Mouse (Mus musculus) midbrain, embryonic 13.5 days (tissue): Measurements from ENCODE around the gene Myrf. TPM values are rescaled to one million over a fixed set of nuclear protein-coding genes. Genes with fewer than 3 reads are reported as not detected.
"Not testable (repeated sequence)": the region's sequence is repeated elsewhere in the genome, so short reads cannot be mapped to it uniquely, and the experiment has no call there.

ENCODE experiments used
- ATAC-seq: fragments of 200-750 bp; cut with Nextera tagmentation; 2 replicates; pipeline ENCODE4 v1.8.0; 2017; ENCODE audit warnings: mild to moderate bottlenecking, moderate TSS enrichment, moderate library complexity
- H3K27ac ChIP-seq: fragments of 300-500 bp; sonication (generic); 2 replicates; pipeline ENCODE4 v1.5.1; 2015; ENCODE audit warnings: inconsistent platforms, mild to moderate bottlenecking, moderate library complexity
- H3K27me3 ChIP-seq: fragments of 300-500 bp; sonication (generic); 2 replicates; pipeline ENCODE4 v1.6.1; 2015; ENCODE audit warnings: mild to moderate bottlenecking, inconsistent platforms
- H3K36me3 ChIP-seq: fragments of 300-500 bp; sonication (generic); 2 replicates; pipeline ENCODE4 v1.6.1; 2015; ENCODE audit warnings: mild to moderate bottlenecking, inconsistent platforms
- H3K4me1 ChIP-seq: fragments of 300-500 bp; sonication (generic); replicated peaks from 2 replicates; pipeline ENCODE4 v1.6.1; 2015; ENCODE audit warnings: inconsistent platforms
- H3K4me2 ChIP-seq: fragments of 300-500 bp; sonication (generic); replicated peaks from 2 replicates; pipeline ENCODE4 v1.6.1; 2015; ENCODE audit warnings: moderate library complexity, mild to moderate bottlenecking, inconsistent platforms
- H3K4me3 ChIP-seq: fragments of 300-500 bp; sonication (generic); replicated peaks from 2 replicates; pipeline ENCODE4 v1.5.1; 2015; ENCODE audit warnings: mild to moderate bottlenecking, inconsistent platforms
- H3K9ac ChIP-seq: fragments of 300-500 bp; sonication (generic); replicated peaks from 2 replicates; pipeline ENCODE4 v1.6.1; 2015; ENCODE audit warnings: mild to moderate bottlenecking, inconsistent platforms
- H3K9me3 ChIP-seq: fragments of 300-500 bp; sonication (generic); 2 replicates; pipeline ENCODE4 v1.6.1; 2016; ENCODE audit warnings: mild to moderate bottlenecking, inconsistent platforms
- WGBS: fragments of 180-500 bp; shearing (Covaris S2); methylation state at CpG from one replicate; pipeline ENCODE4 v1.1.7; 2015; 5-methylcytosine and 5-hydroxymethylcytosine counted together
- microRNA-seq: library from miRNA; unstranded; fragments of <30 nt; microRNA quantifications from one replicate; pipeline ENCODE4, GENCODE M21; 2016
- polyA plus RNA-seq: library from polyadenylated mRNA; unstranded; fragments of >200 nt; fragmentation: Nextera tagmentation; extraction: Ambion mirVana; gene quantifications from 2 replicates; pipeline ENCODE4 v1.2.1, GENCODE M21; 2015

The Myrf gene
- polyA plus RNA-seq, 1 experiment from 2014 or later, result 0.77 TPM

DNA sequence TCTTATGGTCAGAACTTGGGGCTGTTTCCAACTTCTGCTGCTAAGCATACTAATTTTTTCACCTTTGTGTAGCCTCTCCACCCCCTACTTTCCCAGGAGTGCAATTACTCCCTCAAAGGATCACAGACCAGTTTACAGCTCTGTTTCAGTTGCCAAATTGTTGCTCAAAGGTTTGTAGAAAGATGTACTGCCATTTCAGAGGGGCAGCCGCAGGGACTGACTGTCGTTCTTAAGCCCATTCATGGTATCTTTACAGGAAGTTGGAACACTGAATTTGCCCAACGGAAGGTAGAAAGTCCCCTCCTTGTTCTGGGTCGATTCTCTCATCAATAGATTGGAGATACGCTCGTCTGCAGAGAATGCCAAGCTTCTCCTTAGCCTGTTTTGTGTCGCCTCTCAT lies 69.2 kb downstream of the Myrf start:
- no peak overlapping the region for H3K4me2 ChIP-seq
- H3K9ac ChIP-seq, result no peak overlapping the region
- no peak overlapping the region for H3K4me3 ChIP-seq
- H3K27ac ChIP-seq, result no peak overlapping the region
- ATAC-seq, result no peak
- no peaks in the 10 kb centered on the region for H3K4me1 ChIP-seq
- H3K27me3 ChIP-seq, result no peaks in the 10 kb centered on the region
- no peaks in the 10 kb centered on the region for H3K9me3 ChIP-seq
- no peaks in the 10 kb centered on the region for H3K36me3 ChIP-seq
- WGBS, result 90% methylated on average over 7 of the region's 7 CpGs

DNA sequence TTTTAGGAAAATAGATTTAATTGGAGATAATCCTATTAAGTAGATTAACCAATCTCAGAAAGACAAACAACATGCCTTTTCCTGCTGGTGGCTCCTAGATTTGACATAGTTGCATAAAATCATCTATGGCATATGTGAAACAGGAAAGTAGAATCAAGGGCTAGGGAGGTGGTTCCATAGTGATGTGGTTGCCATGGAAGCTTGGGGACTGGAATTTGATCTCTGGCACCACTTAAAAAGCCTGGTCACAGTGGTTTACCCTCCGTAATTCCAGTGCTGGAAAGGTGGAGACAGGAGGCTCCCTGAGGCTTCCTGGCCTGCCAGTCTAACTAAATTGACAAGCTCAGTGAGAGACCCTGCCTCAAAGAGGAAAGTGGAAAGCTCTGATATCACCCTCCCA lies 70.1 kb downstream of the Myrf start:
- Histone ChIP-seq H3K27me3 (no peaks in the 10 kb centered on the region), H3K4me1 (no peaks in the 10 kb centered on the region), H3K9me3 (no peaks in the 10 kb centered on the region), H3K27ac (no peak overlapping the region), H3K4me3 (no peak overlapping the region), H3K36me3 (no peaks in the 10 kb centered on the region), H3K4me2 (no peak overlapping the region), H3K9ac (no peak overlapping the region)
- no peak for ATAC-seq
- 19% methylated on average over 1 of the region's 1 CpGs for WGBS

DNA sequence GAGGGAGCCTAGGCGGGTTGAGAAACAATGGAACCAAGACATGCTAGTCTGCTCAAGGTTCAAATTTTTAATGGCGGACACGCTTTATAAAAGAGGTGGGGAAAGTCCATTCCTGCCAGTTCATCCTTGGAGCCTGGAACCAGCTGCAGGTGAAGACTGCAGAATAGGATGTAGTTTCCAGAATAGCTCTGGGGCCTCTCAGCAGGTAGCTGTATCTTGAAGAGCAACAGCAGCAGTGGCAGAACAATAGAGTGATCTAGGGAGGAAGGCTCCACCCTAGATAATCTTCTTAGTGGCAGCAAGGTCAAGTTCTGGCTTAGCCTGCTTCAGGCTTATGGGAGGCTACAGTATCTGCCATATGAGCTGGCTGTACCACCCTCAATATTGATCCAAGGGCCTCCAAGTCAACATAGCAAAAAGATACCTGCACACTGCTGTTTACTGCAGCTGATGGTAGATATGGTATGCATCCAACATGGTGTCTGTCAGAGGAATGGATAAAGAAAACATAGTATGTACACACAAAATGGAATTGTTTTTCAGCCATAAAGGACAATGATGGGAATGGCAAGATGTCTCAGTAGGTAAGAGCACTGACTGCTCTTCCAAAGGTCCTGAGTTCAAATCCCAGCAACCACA lies 70.7 kb downstream of the Myrf start:
- not testable (repeated sequence) for H3K4me2 ChIP-seq, H3K4me1 ChIP-seq, H3K27ac ChIP-seq, H3K9me3 ChIP-seq, H3K36me3 ChIP-seq, H3K9ac ChIP-seq, H3K27me3 ChIP-seq, H3K4me3 ChIP-seq, ATAC-seq
- 79% methylated on average over 3 of the region's 3 CpGs for WGBS

DNA sequence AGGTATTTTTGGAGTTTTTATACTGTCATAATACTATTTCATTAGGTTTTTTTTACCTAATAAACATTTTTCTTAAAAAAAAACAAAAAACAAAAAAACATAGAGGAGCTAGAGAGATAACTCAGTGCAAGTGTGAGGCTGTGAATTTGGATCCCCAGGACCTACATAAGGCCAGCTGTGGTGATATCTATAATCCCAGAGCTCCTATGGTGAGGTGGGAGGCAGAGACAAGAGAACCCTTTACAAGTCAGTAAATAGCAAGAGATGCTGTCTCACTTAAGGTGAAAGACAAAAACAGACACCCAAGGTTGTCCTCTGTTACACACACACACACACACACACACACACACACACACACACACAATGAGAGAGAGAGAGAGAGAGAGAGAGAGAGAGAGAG lies 71.4 kb downstream of the Myrf start:
- Histone ChIP-seq H3K4me3 (no peak overlapping the region), H3K9me3 (no peaks in the 10 kb centered on the region), H3K27me3 (no peaks in the 10 kb centered on the region), H3K4me2 (no peak overlapping the region), H3K9ac (no peak overlapping the region), H3K4me1 (no peaks in the 10 kb centered on the region), H3K27ac (no peak overlapping the region), H3K36me3 (no peaks in the 10 kb centered on the region)
- no peak for ATAC-seq

DNA sequence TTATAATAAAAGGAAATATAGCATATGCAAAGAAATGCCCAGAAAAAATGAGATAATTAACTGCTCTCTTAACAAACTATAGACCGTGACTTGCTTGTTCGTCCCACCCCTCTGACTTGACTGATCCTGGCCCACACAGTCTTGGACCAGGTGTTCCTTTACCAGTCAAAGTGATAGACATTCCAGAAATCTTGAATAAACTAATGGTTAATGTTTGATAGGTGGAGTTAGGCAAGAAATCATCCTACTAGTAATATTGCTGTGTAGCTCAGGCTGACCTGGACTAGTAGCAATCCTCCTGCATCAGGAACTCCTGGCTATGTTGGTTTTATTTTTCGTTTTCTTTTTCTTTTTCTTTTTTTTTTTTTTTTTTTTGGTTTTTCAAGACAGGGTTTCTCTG lies 72.1 kb downstream of the Myrf start:
- no peak overlapping the region for H3K9ac ChIP-seq
- 86% methylated on average over 3 of the region's 3 CpGs for WGBS
- no peaks in the 10 kb centered on the region for H3K27me3 ChIP-seq
- no peaks in the 10 kb centered on the region for H3K9me3 ChIP-seq
- H3K4me2 ChIP-seq, result no peak overlapping the region
- H3K4me3 ChIP-seq, result no peak overlapping the region
- H3K4me1 ChIP-seq, result no peaks in the 10 kb centered on the region
- no peaks in the 10 kb centered on the region for H3K36me3 ChIP-seq
- H3K27ac ChIP-seq, result no peak overlapping the region
- ATAC-seq, result no peak

DNA sequence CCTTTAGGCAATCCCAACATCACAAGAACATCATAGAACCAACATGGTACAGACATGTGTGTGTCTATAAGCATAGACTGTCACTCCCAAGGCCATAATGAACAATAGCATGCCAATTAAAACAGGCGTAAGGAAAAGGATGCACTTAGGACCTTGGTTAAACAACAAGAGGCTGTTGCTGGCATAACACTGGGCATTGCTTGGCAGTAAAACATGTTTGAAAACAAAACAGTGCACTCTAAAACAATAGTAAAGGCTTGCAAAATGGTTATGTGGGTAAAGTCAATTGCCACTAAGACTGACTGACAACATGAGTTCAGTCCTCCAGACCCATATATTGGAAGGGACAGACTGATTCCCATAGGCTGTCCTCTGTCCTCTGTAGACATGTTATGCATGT lies 72.6 kb downstream of the Myrf start:
- ATAC-seq, result no peak

DNA sequence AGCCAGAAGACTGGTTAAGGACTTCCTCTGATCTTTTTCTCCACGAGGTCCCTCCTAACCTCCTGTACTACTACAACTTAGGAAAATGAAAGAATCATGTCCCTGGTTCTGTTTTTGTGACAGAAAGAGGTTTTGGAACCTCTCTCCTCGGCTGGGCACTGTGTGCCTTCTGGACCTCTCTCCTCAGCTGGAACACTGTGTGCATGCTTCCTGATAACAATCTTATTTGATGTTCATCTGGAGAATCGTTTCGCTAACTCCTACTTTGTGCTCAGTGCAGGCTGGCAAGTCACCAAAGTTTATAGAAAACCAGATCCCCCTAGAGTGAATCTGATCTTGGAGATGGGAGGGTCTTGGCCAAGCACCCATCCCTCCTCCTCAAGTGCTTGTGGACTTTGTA lies 73.4 kb downstream of the Myrf start:
- 88% methylated on average over 4 of the region's 4 CpGs for WGBS
- Histone ChIP-seq H3K9ac (no peak overlapping the region), H3K4me3 (no peak overlapping the region), H3K4me1 (no peaks in the 10 kb centered on the region), H3K9me3 (no peaks in the 10 kb centered on the region), H3K4me2 (no peak overlapping the region), H3K27ac (no peak overlapping the region), H3K27me3 (no peaks in the 10 kb centered on the region), H3K36me3 (no peaks in the 10 kb centered on the region)
- ATAC-seq, result no peak

More for the DNA sequence above, 72.6 kb downstream of the Myrf start:
- no peaks in the 10 kb centered on the region for H3K36me3 ChIP-seq
- no peaks in the 10 kb centered on the region for H3K9me3 ChIP-seq
- no peak overlapping the region for H3K4me3 ChIP-seq
- WGBS, result 98% methylated on average over 1 of the region's 1 CpGs
- H3K4me1 ChIP-seq, result no peaks in the 10 kb centered on the region
- H3K9ac ChIP-seq, result no peak overlapping the region
- no peak overlapping the region for H3K27ac ChIP-seq
- no peaks in the 10 kb centered on the region for H3K27me3 ChIP-seq
- no peak overlapping the region for H3K4me2 ChIP-seq

DNA sequence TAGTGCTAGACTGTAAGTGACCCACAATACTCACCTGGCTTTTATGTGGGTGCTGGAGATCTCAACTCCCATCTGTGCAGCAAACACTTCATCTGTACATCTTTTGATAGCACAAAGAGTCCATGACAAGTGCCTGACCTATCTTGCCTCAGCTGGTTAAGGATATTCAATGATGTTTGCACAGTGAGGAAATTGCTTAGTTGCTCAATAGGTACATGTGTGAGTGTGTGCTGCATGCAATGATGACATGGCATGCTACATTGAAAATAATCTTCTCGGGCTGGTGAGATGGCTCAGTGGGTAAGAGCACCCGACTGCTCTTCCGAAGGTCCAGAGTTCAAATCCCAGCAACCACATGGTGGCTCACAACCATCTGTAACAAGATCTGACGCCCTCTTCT lies 74.6 kb downstream of the Myrf start:
- not testable (repeated sequence) for H3K9ac ChIP-seq, H3K27ac ChIP-seq, H3K9me3 ChIP-seq, H3K27me3 ChIP-seq, ATAC-seq, H3K4me1 ChIP-seq, H3K4me2 ChIP-seq, H3K36me3 ChIP-seq, H3K4me3 ChIP-seq
- WGBS, result 83% methylated on average over 4 of the region's 4 CpGs

DNA sequence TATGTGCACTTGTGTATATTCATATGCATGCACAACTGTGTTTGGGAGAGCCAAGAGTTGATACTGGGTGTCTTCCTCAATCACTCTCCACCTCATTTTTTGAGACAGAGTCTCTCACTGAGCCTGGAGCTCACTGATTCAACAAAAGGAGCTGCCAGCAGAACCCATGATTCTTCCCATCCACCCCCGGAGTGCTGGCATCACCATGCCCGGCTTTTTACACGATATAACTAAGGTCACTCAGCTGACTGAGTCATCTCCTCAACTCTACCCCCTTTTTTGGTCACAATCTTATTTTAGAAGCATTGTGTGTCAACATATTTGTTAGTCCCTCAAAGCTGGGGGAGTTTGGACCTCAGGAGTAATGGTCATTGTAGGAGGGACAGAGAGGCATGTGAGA lies 76.7 kb downstream of the Myrf start:
- 98% methylated on average over 3 of the region's 3 CpGs for WGBS
- Histone ChIP-seq H3K27me3 (no peaks in the 10 kb centered on the region), H3K4me2 (no peak overlapping the region), H3K9ac (no peak overlapping the region), H3K4me3 (no peak overlapping the region), H3K27ac (no peak overlapping the region), H3K4me1 (no peaks in the 10 kb centered on the region), H3K36me3 (no peaks in the 10 kb centered on the region), H3K9me3 (no peaks in the 10 kb centered on the region)
- ATAC-seq, result no peak

Small RNA genes within 50 kb of the gene (microRNA-seq; reads per million reads assigned to microRNA genes)
- 0.82 reads per million for gene Mir6993

Other genes with a start within 250 kb of the Myrf start
- gene Best1, start 239.1 kb downstream of the Myrf start, polyA plus RNA-seq, result 1.8 and 2.0 TPM in 2 replicates
- gene Rab3il1, start 239.1 kb downstream of the Myrf start, polyA plus RNA-seq, result 21.0 and 21.4 TPM in 2 replicates
- gene Fads3, start 199.2 kb downstream of the Myrf start, polyA plus RNA-seq, result 8.7 and 9.1 TPM in 2 replicates
- gene Fads2, start 139.0 kb downstream of the Myrf start, polyA plus RNA-seq, result 169 and 173 TPM in 2 replicates
- 173 and 178 TPM in 2 replicates for gene Fads1, start 57.9 kb downstream of the Myrf start, polyA plus RNA-seq
- 386 and 396 TPM in 2 replicates for gene Tmem258, start 36.7 kb downstream of the Myrf start, polyA plus RNA-seq
- gene Fen1, start 36.6 kb downstream of the Myrf start, polyA plus RNA-seq, result 47.9 and 49.6 TPM in 2 replicates
- 5.1 and 5.3 TPM in 2 replicates for gene Dagla, start 64.1 kb upstream of the Myrf start, polyA plus RNA-seq
- 8.2 and 8.8 TPM in 2 replicates for gene Syt7, start 148.3 kb upstream of the Myrf start, polyA plus RNA-seq
- gene Lrrc10b, start 216.7 kb upstream of the Myrf start, polyA plus RNA-seq, result 0.71 and 0.76 TPM in 2 replicates
- 1.0 and 1.6 TPM in 2 replicates for gene Ppp1r32, start 242.2 kb upstream of the Myrf start, polyA plus RNA-seq